Mouse (Mus musculus) retina, embryonic 14.5 days (tissue): ENCODE data around the gene Ttc30b.
"Not testable (repeated sequence)": the region's sequence is repeated elsewhere in the genome, so short reads cannot be mapped to it uniquely, and the experiment has no call there.

Source experiments
- DNase-seq: peaks from one replicate; pipeline ENCODE4 v3.0.0-alpha.2; 2015; ENCODE audit warnings: low spot score

Gene Ttc30b

DNA sequence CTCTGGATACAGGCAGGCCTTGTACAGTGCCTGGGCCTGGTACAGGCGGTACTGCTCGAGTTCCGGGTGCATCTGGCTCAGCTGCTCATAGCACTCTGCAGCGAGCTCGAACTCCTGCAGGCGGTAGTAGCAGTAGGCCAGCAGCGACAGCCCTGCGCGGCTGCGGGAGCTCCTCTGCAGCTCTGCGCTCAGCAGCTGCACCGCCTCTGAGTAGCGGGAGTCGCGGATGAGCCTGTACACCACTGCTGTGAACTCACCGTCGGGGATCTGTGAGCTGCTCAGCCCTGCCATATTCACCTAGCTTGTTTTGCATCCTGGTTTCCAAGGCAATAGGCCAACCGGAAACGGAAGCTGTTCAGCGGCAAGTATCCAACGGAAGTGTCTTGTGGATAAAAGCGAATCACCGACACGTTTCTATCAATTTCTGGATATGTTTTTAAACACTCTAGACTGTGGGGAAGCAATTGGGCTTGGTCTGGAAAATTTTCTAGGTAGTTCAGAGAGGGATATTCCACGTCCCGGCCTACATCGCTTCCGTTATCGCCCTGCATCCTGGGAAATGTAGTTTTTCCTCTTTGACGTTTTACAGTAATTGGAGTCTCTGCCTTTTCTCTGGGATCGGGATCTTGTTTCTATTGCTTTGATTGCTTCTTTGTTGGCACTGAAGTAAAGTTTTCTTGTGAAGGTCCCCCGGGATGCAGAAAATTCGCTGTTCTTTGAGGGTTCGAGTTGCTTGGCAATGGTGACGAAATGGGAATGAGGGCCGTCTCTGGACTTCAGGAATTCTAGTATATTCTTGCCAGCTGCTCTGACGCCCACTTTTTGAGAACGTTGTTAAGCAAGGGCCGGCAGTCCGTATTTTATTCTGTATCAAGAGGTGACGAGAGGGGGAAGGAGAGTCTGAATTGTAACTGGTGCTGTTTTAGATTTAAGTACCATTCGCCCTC lies at the start of gene Ttc30b:
Ttc30b (minus strand) TSS at position 469 of the 947 bp plus-strand sequence.
- DNase-seq = peak; percentile 78

GRCm38 (mm10) chr2:75987739-75988138 lies 49.4 kb upstream of the Ttc30b start:
- no peak for DNase-seq

GRCm38 (mm10) chr2:75985124-75985523 lies 46.7 kb upstream of the Ttc30b start:
- peak; percentile 88 for DNase-seq

- DNase-seq = no peak
Measured at GRCm38 (mm10) chr2:75983847-75984246, 45.5 kb upstream of the Ttc30b start.

DNA sequence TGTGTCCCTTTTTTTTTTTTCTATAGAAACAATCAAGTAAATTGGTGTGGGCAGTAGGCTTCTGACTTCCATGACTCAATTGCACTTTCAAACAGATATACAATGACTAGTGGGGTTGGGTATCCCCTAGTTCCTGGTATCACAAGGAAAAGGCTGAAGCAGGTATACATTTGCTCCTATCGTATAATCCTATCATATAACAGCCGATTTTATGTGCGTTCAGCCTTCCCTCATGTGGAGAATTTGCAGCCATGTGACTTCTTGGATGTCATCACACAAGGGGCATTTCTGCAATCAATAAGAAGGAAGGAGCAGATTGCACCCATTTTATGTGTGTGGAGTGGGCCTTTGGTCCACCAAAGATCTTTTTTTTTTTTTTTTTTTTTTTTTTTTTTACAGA lies 44.7 kb upstream of the Ttc30b start:
- no peak for DNase-seq

- DNase-seq = no peak
Measured at GRCm38 (mm10) chr2:75982626-75983025, 44.2 kb upstream of the Ttc30b start.

DNA sequence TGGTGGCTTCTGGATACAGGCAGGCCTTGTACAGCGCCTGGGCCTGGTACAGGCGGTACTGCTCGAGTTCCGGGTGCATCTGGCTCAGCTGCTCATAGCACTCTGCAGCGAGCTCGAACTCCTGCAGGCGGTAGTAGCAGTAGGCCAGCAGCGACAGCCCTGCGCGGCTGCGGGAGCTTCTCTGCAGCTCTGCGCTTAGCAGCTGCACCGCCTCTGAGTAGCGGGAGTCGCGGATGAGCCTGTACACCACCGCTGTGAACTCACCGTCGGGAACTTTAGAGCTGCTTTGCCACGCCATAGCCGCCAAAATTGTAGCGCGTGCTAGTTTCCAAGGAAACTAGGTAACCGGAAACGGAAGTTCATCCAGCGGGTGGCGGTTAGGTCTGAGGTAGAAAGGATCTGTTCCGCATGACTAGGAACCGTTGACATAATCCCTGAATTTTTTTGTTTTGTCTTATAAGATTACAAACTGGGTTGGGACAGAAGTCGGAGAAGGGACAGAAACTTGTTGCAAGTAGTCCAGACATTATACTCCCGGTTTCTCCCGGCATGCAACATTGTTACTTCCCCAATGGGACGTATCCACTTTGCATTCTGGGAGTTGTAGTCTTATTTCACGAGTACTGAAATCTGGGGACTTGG lies 43.2 kb upstream of the Ttc30b start, which contains the start of gene Ttc30a1:
Ttc30a1 (minus strand) TSS at position 528 of the 642 bp plus-strand sequence.
- DNase-seq = peak; percentile 87

DNA sequence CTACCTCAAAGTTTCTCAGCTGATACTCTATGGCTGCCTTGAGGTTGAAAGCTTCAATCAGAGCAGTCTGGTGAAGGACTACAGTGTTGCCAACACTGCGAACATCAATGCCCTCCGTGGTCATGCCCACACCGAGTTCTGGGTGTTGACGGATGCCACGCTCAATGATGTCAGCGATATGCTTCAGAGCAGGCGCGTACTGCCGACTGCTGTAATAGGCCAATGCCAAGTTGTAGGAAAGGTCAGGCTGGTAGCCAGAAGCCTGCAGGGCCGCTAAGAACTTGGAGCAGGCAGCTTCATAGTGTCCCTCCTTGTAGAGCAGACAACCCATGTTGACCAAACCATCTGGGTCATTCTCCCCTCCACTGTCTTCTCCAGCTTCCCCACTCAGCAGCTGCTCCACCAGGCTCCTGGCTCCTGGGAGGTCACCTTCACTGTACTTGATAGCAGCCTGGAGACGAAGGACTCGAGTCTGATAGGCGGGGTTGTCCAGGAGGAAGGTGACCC lies 42.6 kb upstream of the Ttc30b start:
- not testable (repeated sequence) for DNase-seq

GRCm38 (mm10) chr2:75977752-75978368 lies 39.5 kb upstream of the Ttc30b start, which contains the start of gene Ttc30a2:
Gene Ttc30a2, minus strand, starts transcription at chr2:75978170.
- DNase-seq = not testable (repeated sequence)

DNA sequence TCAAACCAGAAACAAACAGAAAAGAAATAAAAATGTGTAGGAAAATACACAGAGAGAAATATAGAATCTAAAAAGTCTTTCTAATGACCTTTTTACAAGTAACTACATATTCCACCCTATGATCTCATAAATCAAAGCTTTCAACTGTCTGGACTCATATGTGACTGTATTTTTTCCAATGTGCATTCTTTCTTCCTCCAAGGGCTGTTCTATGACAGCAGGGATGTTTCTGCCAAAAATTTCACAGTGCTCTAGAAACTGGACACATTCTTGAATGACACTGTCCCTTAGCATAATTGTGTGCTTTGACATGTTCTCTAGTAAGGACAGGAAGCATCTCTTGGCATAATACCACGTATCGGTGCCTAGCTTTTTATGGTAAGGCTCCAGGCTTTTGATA lies 37.7 kb upstream of the Ttc30b start:
- not testable (repeated sequence) for DNase-seq

- no peak for DNase-seq
Measured at GRCm38 (mm10) chr2:75974131-75974530, 35.7 kb upstream of the Ttc30b start.

GRCm38 (mm10) chr2:75964972-75965371 lies 26.6 kb upstream of the Ttc30b start:
- peak; percentile 81 for DNase-seq

GRCm38 (mm10) chr2:75964512-75964911 lies 26.1 kb upstream of the Ttc30b start:
- peak; percentile 67 for DNase-seq

DNA sequence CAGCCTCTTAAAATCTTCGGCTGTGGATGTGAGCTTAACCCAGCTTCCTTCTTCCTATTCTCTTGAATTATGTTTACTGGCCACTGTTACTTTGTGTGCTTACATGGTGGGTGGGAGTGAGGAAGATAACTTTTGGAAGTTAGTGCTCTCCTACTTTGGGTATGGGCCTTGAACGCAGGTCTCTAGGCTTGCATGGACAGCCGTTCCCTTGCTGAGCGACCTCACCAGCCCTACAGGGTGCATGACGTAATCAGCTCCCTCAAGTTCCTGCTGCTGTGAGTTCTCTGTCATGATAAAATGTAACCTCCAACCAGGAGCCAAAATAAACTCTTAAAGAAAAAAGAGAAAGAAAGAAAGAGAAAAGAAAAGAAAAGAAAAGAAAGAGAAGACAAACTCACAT lies 25.7 kb upstream of the Ttc30b start:
- no peak for DNase-seq

DNA sequence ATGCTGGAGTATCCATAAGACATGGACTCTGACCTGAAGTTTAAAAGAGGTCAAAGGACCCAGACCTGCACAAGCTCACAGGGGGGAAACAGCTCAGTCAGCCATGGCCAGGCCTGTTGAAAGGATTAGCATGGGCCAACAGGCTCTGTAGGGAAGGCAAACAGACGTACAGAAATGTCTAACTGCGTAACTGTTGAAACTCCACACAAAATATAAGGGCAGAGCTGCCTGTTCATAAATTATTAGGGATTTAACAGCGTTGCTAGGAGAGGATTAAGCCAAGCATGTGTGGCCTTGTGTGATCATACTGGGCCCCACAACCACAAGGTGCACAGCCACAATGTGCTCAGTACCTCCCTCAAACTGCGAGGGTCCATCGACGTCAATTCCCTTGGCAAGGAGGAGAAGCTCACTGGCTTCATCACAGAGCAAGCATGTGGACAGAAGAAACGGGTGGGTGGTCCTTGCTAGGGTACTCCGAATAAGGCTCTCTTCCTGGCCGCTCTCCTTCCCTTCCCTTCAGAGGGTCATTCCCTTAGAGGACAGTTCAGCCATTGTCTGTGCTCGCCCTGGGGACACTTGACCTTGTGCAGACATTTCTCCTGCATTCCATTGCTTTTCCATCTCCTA lies 24.9 kb upstream of the Ttc30b start:
- DNase-seq = no peak

- DNase-seq = peak; percentile 15
Measured at GRCm38 (mm10) chr2:75960366-75961330, 22.3 kb upstream of the Ttc30b start.

- DNase-seq = peak; percentile 54
Measured at GRCm38 (mm10) chr2:75959850-75960365, 21.5 kb upstream of the Ttc30b start.

DNA sequence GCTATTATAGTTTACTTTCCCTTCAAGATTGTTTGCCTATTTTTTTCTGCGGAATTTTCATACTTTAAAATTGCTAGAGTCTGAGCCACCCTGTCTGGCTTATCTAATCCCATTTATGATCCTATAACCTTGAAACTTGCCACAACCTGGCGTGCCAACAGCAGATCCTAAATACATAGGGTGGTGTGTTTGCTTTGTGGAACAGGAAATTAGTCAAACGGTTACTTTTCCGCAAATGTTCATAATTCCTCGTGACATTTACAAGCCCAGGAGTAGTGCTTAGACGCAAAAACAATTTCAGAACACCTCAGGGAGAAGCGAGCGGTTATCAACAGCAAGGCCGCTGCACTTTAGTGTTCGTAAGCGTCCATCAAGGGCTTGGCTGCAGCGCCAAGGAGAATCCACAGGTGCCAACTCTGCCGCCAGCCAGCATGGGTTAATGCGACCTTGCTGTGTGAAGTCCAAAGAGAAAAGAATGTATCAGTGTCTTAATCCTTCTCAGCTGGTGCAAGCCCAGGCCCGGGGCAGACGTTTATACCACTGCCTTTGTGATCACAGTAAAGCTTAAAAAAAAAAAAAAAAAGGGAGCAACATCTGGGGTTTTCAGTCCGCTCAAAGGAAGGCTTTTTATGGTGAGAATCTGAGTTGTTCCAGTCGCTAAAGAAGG lies 20.9 kb upstream of the Ttc30b start:
- DNase-seq = peak; percentile 54

- DNase-seq = no peak
Measured at GRCm38 (mm10) chr2:75955709-75956108, 17.3 kb upstream of the Ttc30b start.

DNA sequence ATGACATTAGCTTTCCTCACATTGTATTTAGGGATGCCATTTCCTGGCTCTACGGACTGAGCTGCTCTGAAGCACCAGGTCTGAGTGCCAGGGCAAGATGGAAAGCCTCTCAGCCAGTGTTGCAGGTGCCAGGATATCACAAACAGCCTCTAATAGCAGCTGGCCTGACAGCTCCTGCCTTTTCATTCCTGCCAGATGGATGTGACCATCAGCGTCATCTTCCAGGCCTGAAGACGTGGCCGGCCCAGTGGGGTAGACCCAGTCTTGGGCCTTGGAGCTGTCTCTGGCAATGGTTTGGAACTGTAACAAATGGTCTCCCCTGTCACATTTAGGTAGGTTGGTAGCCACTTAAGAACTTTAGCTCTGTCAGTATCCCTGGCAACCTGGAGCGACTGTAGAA lies 14.9 kb upstream of the Ttc30b start:
- no peak for DNase-seq
